Mouse (Mus musculus): ENCODE data around the gene Defa2. TPM values are rescaled to one million over a fixed set of nuclear protein-coding genes. Genes with fewer than 3 reads are reported as not detected.
"Not testable (repeated sequence)": the region's sequence is repeated elsewhere in the genome, so short reads cannot be mapped to it uniquely, and the experiment has no call there.

Gene Defa2
- total RNA-seq (2021): not detected

GRCm38 (mm10) chr8:21378215-21378614 lies at the start of gene Defa2:
Defa2 (plus strand) TSS chr8:21378515.
- DNase-seq; intact Hi-C loops (cut with DNase I): not testable (repeated sequence)

GRCm38 (mm10) chr8:21391511-21391910 lies 13.2 kb downstream of the Defa2 start, which contains the start of gene Defa33:
Defa33 (plus strand) TSS chr8:21391811.
- intact Hi-C loops (cut with DNase I): not testable (repeated sequence)

GRCm38 (mm10) chr8:21427111-21427510 lies 48.8 kb downstream of the Defa2 start, which contains the start of gene Defa36:
Defa36 (plus strand) TSS chr8:21427411.
- intact Hi-C loops (cut with DNase I); DNase-seq: not testable (repeated sequence)

More at GRCm38 (mm10) chr8:21391511-21391910, 13.2 kb downstream of the Defa2 start, which contains the start of gene Defa33:
- DNase-seq: not testable (repeated sequence)

Other genes with a start within 250 kb of the Defa2 start
- gene Defa30, start 243.9 kb upstream of the Defa2 start, total RNA-seq (2021): not detected
- not detected for gene Defa22, start 216.2 kb upstream of the Defa2 start, total RNA-seq (2021)
- gene Defa31, start 186.9 kb upstream of the Defa2 start, total RNA-seq (2021): not detected
- gene Gm15293, start 177.0 kb upstream of the Defa2 start, total RNA-seq (2021): not detected
- gene Gm15292, start 128.8 kb upstream of the Defa2 start, total RNA-seq (2021): not detected
- not detected for gene Defa27, start 63.0 kb upstream of the Defa2 start, total RNA-seq (2021)
- not detected for gene Defa29, start 51.5 kb upstream of the Defa2 start, total RNA-seq (2021)
- not detected for gene Defa33, start 13.3 kb downstream of the Defa2 start, total RNA-seq (2021)
- not detected for gene Defa36, start 48.9 kb downstream of the Defa2 start, total RNA-seq (2021)
- not detected for gene Gm7849, start 78.0 kb downstream of the Defa2 start, total RNA-seq (2021)
- not detected for gene Defa20, start 130.7 kb downstream of the Defa2 start, total RNA-seq (2021)
- gene Defa32, start 150.5 kb downstream of the Defa2 start, total RNA-seq (2021): not detected
- gene Defa37, start 186.9 kb downstream of the Defa2 start, total RNA-seq (2021): not detected
- gene Defa28, start 204.5 kb downstream of the Defa2 start, total RNA-seq (2021): not detected
- gene Gm7861, start 216.0 kb downstream of the Defa2 start, total RNA-seq (2021): not detected
- gene Defa26, start 239.7 kb downstream of the Defa2 start, total RNA-seq (2021): not detected

All from left cerebral cortex, postnatal 4 days (tissue).